Mouse (Mus musculus): ENCODE data around the gene Actr1a.

DNA sequence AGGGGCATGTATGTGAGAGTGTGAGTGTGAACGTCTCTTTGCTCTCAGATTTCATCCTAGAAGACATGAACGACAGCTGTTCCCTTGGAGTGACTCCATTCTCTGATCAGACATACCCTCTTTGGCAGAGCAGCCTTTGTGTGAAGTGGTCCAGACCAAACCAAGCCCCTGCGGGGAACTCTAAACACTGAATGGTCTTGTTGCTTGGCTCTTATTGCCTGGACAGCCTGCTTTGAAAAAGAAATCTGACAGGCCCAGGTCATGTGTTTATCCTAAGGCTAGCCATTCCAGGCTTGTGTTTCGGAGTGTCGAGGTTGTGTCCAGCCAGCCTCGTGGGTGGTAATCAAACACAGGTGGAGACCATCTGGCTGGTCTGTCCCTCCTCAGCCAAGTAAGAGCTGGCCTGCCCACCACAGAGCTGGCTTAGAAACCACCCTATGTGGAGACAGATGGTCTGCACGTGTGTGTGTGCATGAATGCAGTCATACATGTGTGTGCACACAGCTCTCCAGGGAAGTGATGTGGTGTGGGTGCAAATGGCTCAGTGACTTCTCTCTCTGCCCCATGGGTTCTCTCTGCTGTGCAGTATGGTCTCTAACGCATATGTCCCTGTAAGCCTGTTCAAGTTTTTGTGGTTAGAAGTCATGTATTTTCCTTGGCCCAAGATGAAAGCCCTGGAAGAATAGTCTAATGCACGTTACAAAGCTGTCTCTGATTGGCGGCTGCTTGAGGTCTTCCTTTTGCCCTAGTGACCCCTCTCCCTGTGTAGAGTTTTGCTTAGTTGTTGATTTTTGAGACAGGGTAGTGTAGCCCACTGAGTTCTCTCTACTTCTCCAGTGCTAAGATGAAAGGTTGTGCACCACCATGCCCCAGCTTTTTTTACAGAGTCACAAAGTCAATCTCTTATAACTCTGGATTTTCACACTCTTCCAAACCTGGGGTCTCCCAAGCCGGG, 27.1 kb upstream of the Actr1a start:
- no peak for TF ChIP-seq CTCF (IDR thresholded peaks at IDR 0.05; ENCODE audit: extremely low read depth, insufficient read depth, insufficient read length, insufficient replicate concordance)
- TF ChIP-seq POLR2A (IDR thresholded peaks at IDR 0.05; ENCODE audit: low read depth, low read length) = no peak

All from spleen, adult 2 months (tissue).